Mouse (Mus musculus) MEL (cell line): ENCODE data around the gene Clk1. TPM values are rescaled to one million over a fixed set of nuclear protein-coding genes. Genes with fewer than 3 reads are reported as not detected.

Source experiments
- polyA plus RNA-seq, 2 experiments: library from polyadenylated mRNA; stranded (reverse) in 1 of 2; unstranded in 1 of 2; fragments of >175 nt in 1 of 2; fragments of >200 nt in 1 of 2; gene quantifications; 2 replicates each; pipeline versions ENCODE4 v1.2.1 to v1.2.4; 2012; ENCODE audit warnings: low replicate concordance in 2 of 2, low read depth in 1 of 2; ENCODE audit not compliant: insufficient read length in 2 of 2, insufficient read depth in 1 of 2, missing spikeins in 1 of 2
- total RNA-seq: library from RNA; depleted of rRNA; stranded (reverse); fragments of 300-350 nt; gene quantifications from 2 replicates; pipeline ENCODE4 v1.2.3, GENCODE M21; 2012; rRNA removed

Clk1 gene
- total and polyA plus RNA-seq, 3 experiments = 35.8 to 1,029 (median 41.1) TPM

Other genes starting within 250 kb of the Clk1 start
- not detected in 2 replicates for gene Aox4, start 213.7 kb downstream of the Clk1 start, total RNA-seq
- not detected for gene Aox4, start 213.7 kb downstream of the Clk1 start, polyA plus RNA-seq
- gene Aox2, start 145.7 kb downstream of the Clk1 start, total RNA-seq = 0.03 and 0.08 TPM in 2 replicates
- gene Aox2, start 145.7 kb downstream of the Clk1 start, polyA plus RNA-seq = under 1 TPM in 1 of 2 experiments, not detected in 1; 0.04 TPM
- 199 and 221 TPM in 2 replicates for gene Bzw1, start 31.2 kb downstream of the Clk1 start, total RNA-seq
- 100 to 1,000 TPM; 242 to 268 TPM for gene Bzw1, start 31.2 kb downstream of the Clk1 start, polyA plus RNA-seq
- gene Nif3l1, start 21.1 kb upstream of the Clk1 start, total RNA-seq = 26.9 and 28.5 TPM in 2 replicates
- 10 to 100 TPM in 1 of 2 experiments, not detected in 1; 32.8 TPM for gene Nif3l1, start 21.1 kb upstream of the Clk1 start, polyA plus RNA-seq
- 74.3 and 84.9 TPM in 2 replicates for gene Ppil3, start 21.4 kb upstream of the Clk1 start, total RNA-seq
- gene Ppil3, start 21.4 kb upstream of the Clk1 start, polyA plus RNA-seq = 100 to 1,000 TPM in 1 of 2 experiments, 10 to 100 TPM in 1; 76.8 to 503 TPM
- gene Orc2, start 81.0 kb upstream of the Clk1 start, total RNA-seq = 66.6 and 78.5 TPM in 2 replicates
- 100 to 1,000 TPM in 1 of 2 experiments, 10 to 100 TPM in 1; 56.6 to 233 TPM for gene Orc2, start 81.0 kb upstream of the Clk1 start, polyA plus RNA-seq
- gene Fam126b, start 162.3 kb upstream of the Clk1 start, total RNA-seq = 5.0 and 5.5 TPM in 2 replicates
- 1 to 10 TPM in 1 of 2 experiments, not detected in 1; 5.7 TPM for gene Fam126b, start 162.3 kb upstream of the Clk1 start, polyA plus RNA-seq
- 169 and 172 TPM in 2 replicates for gene Ndufb3, start 162.3 kb upstream of the Clk1 start, total RNA-seq
- 10 to 100 TPM in 1 of 2 experiments, not detected in 1; 98.3 TPM for gene Ndufb3, start 162.3 kb upstream of the Clk1 start, polyA plus RNA-seq